Mouse (Mus musculus) liver, embryonic 11.5 days (tissue): ENCODE data around the gene Plcd3. TPM values are rescaled to one million over a fixed set of nuclear protein-coding genes. Genes with fewer than 3 reads are reported as not detected.

ENCODE experiments used
- ATAC-seq: fragments of 200-750 bp; cut with Nextera tagmentation; replicated peaks from 2 replicates; pipeline ENCODE4 v1.8.0; 2017; ENCODE audit warnings: moderate number of reproducible peaks, mild to moderate bottlenecking, moderate TSS enrichment, moderate library complexity; ENCODE audit not compliant: low FRiP score
- DNase-seq: peaks from one replicate; pipeline ENCODE4 v3.0.0-alpha.2; 2017; ENCODE audit warnings: low spot score
- H3K27ac ChIP-seq: fragments of 300-500 bp; sonication (generic); 2 replicates; pipeline ENCODE4 v1.5.1; 2014; ENCODE audit warnings: mild to moderate bottlenecking, low read depth, low read length, control low read depth
- H3K27me3 ChIP-seq: fragments of 300-500 bp; sonication (generic); replicated peaks from 2 replicates; pipeline ENCODE4 v1.6.1; 2014; ENCODE audit warnings: low read length, mixed read lengths; ENCODE audit not compliant: control insufficient read depth, insufficient read depth
- H3K36me3 ChIP-seq: fragments of 300-500 bp; sonication (generic); 2 replicates; pipeline ENCODE4 v1.6.1; 2014; ENCODE audit warnings: mild to moderate bottlenecking, low read length, moderate library complexity, mixed read lengths; ENCODE audit not compliant: control insufficient read depth, insufficient read depth
- H3K4me1 ChIP-seq: fragments of 300-500 bp; sonication (generic); replicated peaks from 2 replicates; pipeline ENCODE4 v1.6.1; 2014; ENCODE audit warnings: low read length, mixed read lengths; ENCODE audit not compliant: control insufficient read depth, insufficient read depth
- H3K4me2 ChIP-seq: fragments of 300-500 bp; sonication (generic); 2 replicates; pipeline ENCODE4 v1.6.1; 2014; ENCODE audit warnings: mild to moderate bottlenecking, control low read depth, moderate library complexity
- H3K4me3 ChIP-seq: fragments of 300-500 bp; sonication (generic); 2 replicates; pipeline ENCODE4 v1.5.1; 2014; ENCODE audit warnings: low read depth, low read length, control low read depth
- H3K9ac ChIP-seq: fragments of 300-500 bp; sonication (generic); 2 replicates; pipeline ENCODE4 v1.6.1; 2014; ENCODE audit warnings: low read depth, low read length, control low read depth
- H3K9me3 ChIP-seq: fragments of 300-500 bp; sonication (generic); 2 replicates; pipeline ENCODE4 v1.6.1; 2016; ENCODE audit warnings: low read length, inconsistent platforms, mixed read lengths; ENCODE audit not compliant: control insufficient read depth
- WGBS: fragments of 180-500 bp; shearing (Covaris S2); extraction: QIAGEN DNeasy Blood & Tissue Kit; methylation state at CpG from one replicate; pipeline ENCODE4 v1.1.7; 2014; 5-methylcytosine and 5-hydroxymethylcytosine counted together
- polyA plus RNA-seq: library from polyadenylated mRNA; unstranded; fragments of >200 nt; fragmentation: Nextera tagmentation; extraction: Ambion mirVana; gene quantifications from 2 replicates; pipeline ENCODE4 v1.2.1, GENCODE M21; 2014

Plcd3 gene
- polyA plus RNA-seq, 1 experiment from 2014 or later = 1.1 TPM

DNA sequence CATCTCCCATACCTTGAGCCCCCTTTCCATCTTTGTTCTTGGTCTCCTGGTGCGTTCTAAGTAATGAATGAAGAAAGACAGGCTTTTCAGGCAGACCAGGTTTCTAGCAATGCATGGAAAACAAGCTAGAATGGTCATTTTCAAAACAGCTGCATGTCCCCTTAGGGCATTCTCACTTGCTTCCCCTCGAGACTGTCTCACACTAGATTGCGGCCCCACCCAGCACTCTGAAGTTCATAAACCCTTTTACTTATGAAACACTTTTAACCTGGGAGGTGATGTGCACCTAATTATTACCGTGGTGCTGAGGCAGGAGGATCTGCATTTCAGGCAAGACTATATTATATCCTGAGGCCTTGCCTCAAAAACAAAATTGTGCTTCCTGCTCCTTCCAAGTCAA, 12.3 kb upstream of the Plcd3 start:
- Histone ChIP-seq H3K27ac (no peak overlapping the region), H3K4me1 (peaks cover 29% of the 10 kb centered on the region), H3K4me3 (no peak overlapping the region), H3K27me3 (peaks cover 2% of the 10 kb centered on the region; the same call in 1 of the 2 replicates), H3K9me3 (no peaks in the 10 kb centered on the region), H3K9ac (no peak overlapping the region), H3K36me3 (no peaks in the 10 kb centered on the region), H3K4me2 (no peak overlapping the region)
- 81% methylated on average over 4 of the region's 4 CpGs for WGBS
- DNase-seq (no peak), ATAC-seq (no peak)

DNA sequence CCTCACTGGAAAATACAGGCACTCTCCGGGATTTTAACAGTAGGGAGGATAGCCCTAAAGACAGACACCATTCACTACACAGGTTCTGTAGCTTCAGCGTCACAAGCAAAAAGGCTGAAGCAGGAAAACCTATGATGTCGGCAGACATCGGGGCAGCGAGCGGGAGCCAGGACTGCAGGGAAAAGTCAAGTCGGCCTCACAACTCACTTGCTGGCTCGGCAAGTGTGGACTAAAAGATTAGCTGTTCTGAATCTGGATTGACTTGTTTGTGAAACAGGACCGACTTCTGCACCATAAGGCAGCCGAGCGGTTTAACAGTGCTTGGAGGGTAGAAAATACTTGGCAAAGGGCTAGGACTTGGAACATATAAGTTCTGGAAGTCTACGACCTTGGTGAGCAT, 11.5 kb upstream of the Plcd3 start:
- no peak overlapping the region for H3K4me3 ChIP-seq
- H3K4me1 ChIP-seq = peaks cover 22% of the 10 kb centered on the region
- no peak overlapping the region for H3K4me2 ChIP-seq
- H3K9me3 ChIP-seq = no peaks in the 10 kb centered on the region
- H3K27ac ChIP-seq = no peak overlapping the region
- WGBS = 58% methylated on average over 12 of the region's 12 CpGs
- ATAC-seq (no peak), DNase-seq (no peak)
- no peaks in the 10 kb centered on the region for H3K36me3 ChIP-seq
- H3K9ac ChIP-seq = no peak overlapping the region
- peaks cover 2% of the 10 kb centered on the region; the same call in 1 of the 2 replicates for H3K27me3 ChIP-seq

DNA sequence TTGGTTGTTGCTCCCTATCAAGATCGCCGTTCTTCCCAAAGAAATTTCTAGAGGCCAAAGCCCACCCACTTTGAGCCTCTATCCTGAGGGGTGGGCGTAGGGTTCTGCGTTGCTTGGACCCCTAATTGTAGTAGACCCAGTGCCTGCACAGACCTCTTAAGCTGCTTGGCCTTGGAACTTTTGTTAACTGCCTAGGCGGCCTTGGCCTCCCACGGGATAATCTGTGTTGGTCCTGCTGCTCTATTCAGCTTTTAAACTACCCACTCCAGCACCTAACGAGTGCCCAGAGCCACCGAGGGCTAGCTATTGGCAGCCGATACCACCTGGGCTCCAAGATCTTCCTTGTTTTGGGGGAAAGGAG, 11.1 kb upstream of the Plcd3 start:
- H3K9ac ChIP-seq = peak overlapping the region; percentile 23; the same call in 1 of the 2 replicates
- no peaks in the 10 kb centered on the region for H3K36me3 ChIP-seq
- 38% methylated on average over 9 of the region's 9 CpGs for WGBS
- H3K9me3 ChIP-seq = no peaks in the 10 kb centered on the region
- peaks cover 19% of the 10 kb centered on the region for H3K4me1 ChIP-seq
- ATAC-seq (no peak), DNase-seq (no peak)
- no peak overlapping the region for H3K27ac ChIP-seq
- H3K27me3 ChIP-seq = peaks cover 2% of the 10 kb centered on the region; the same call in 1 of the 2 replicates
- peak overlapping the region; percentile 35 for H3K4me3 ChIP-seq
- peak overlapping the region; percentile 70 for H3K4me2 ChIP-seq

DNA sequence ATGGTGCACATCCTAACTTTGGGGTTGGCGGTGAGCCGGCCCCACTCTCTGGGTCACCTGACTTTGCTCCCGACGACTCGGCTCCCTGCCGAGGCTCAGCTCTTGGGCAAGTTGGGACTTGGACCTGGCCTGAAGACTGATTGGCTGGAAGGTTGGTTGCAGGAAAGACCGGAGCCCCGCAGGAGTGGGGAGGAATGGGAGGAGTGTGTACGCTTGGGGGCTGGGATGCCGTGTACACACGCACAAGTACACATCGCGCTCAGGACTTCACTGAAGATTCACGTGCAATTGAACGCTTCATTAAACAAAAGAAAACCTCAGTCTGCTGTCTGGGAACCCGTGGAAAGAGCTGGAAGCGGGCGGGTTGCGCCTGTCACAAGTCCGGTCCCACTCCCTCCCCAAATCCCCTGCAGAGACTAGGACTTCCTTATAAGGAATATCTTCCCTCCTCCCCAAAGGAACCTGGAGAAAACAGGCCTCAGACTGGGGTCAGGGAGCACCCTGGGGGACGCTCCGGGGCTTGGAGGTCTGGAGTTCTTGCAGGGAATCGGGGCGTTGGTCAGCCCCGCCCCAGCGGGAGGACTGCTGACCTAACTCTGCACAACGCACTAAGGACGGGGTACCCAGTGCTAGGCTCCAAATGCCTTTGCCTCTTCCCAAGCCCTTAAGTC, 10.6 kb upstream of the Plcd3 start:
- Histone ChIP-seq H3K4me1 (peaks cover 16% of the 10 kb centered on the region), H3K36me3 (no peaks in the 10 kb centered on the region), H3K9me3 (no peaks in the 10 kb centered on the region), H3K27ac (no peak overlapping the region), H3K4me2 (peak overlapping the region; percentile 70), H3K27me3 (peaks cover 2% of the 10 kb centered on the region; the same call in 1 of the 2 replicates), H3K4me3 (peak overlapping the region; percentile 35), H3K9ac (peak overlapping the region; percentile 52)
- WGBS = 6% methylated on average over 28 of the region's 28 CpGs
- DNase-seq (peak; percentile 51), ATAC-seq (no peak)

DNA sequence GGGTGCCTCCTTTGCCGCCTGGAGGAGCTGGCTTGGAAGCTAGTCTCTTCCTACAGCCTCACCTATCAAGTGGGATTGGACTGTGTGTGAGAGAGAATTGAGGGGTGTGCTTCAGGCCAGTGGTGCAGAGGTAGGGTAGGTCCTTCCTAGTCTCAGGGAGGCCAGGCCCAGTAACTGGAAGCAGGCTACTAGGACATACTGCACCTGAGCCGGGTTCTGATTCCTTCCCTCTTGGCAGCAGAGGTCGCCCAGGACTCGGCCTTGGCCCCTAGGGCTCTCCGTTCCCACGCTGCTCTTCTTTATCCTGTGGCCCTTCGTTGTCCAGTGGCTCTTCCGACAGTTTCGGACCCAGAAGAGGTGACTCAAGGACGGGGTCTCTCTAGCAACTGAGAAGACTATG, 9.8 kb upstream of the Plcd3 start:
- ATAC-seq (no peak), DNase-seq (peak; percentile 29)
- Histone ChIP-seq H3K4me3 (peak overlapping the region; percentile 35; the same call in 1 of the 2 replicates), H3K27me3 (peaks cover 2% of the 10 kb centered on the region; the same call in 1 of the 2 replicates), H3K4me2 (peak overlapping the region; percentile 70), H3K4me1 (peaks cover 20% of the 10 kb centered on the region), H3K9ac (peak overlapping the region; percentile 52; the same call in 1 of the 2 replicates), H3K9me3 (no peaks in the 10 kb centered on the region), H3K27ac (no peak overlapping the region), H3K36me3 (no peaks in the 10 kb centered on the region)
- WGBS = 34% methylated on average over 10 of the region's 10 CpGs

DNA sequence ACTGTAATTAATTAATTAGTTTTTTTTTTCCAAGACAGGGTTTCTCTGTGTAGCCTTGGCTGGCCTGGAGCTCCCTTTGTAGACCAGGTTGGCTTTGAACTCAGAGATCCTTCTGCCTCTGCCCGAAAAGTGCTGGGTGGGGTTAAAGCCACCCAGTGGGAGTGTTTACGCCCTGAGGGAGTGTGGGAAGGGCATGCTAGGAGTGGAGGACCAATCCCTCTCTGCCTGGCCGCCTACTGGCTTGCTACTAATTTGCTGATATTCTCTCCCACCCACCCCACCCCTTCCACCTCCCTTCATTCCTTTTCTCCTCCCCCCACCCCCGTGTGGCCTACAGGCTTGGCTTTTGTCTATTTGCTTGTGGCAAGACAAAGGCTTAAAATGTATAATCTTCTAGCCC, 4.9 kb upstream of the Plcd3 start:
- DNase-seq (no peak), ATAC-seq (peak; percentile 35; the same call in 1 of the 2 replicates)
- Histone ChIP-seq H3K4me3 (no peak overlapping the region), H3K27ac (peak overlapping the region; percentile 9; the same call in 1 of the 2 replicates), H3K9me3 (no peaks in the 10 kb centered on the region), H3K9ac (no peak overlapping the region), H3K36me3 (no peaks in the 10 kb centered on the region), H3K4me1 (peaks cover 49% of the 10 kb centered on the region), H3K4me2 (no peak overlapping the region; the same call in 1 of the 2 replicates), H3K27me3 (peaks cover 11% of the 10 kb centered on the region)
- 57% methylated on average over 4 of the region's 4 CpGs for WGBS

DNA sequence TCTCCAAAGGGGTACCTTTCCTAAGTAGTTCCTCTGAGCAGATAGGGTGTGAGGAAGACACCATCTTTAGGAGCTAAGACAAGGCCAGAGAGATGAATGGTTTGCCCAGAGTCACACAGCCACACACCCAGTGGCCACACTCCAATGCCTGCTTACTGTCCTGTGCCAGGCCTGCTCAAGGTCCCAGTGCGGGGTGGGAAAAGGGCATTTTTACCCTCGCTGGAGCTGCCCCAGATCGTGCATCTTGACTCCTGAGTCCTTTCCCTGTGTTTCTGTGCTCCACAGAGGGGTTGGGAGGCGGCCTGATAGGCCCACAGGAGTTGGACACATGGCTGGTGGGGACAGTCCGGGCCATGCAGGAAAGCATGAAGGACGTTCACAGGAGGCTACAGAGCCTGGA, 4.4 kb upstream of the Plcd3 start:
- no peak for DNase-seq
- Histone ChIP-seq H3K9me3 (no peaks in the 10 kb centered on the region), H3K9ac (0 out of 2 replicates have a peak overlapping the region, but pooled peaks have one; percentile 76), H3K4me3 (no peak overlapping the region), H3K27ac (peak overlapping the region; percentile 55), H3K27me3 (peaks cover 14% of the 10 kb centered on the region), H3K4me2 (peak overlapping the region; percentile 17; the same call in 1 of the 2 replicates), H3K36me3 (no peaks in the 10 kb centered on the region), H3K4me1 (peaks cover 47% of the 10 kb centered on the region)
- ATAC-seq = no peak
- WGBS = 83% methylated on average over 6 of the region's 6 CpGs

DNA sequence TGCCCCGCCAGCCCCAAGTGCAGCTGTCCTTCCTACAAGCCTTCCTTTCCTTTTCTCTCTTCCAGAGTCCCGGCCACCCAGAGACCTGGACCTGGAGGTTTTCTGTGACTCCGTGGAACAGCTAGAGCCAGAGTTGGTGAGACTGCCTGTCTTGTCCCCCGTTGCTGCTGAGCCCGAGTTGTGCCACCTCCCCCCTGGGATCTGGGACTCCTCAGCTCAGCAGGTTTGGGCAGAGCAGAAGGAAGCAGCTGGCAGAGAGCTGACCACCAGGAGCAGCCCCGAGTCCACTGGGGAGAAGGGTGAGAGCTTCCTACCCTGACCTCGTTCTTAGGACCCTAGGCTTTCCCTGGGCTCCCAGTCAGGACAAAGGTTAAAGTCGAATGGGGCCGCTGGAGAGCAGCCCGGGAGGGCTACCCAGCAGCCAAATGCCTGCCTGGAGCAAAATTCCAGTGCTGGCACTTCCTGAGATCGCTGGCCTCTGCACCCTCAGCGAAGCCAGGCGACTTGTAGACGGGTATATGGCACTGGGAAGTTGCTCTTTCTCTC, 3.8 kb upstream of the Plcd3 start:
- ATAC-seq (no peak), DNase-seq (peak; percentile 34)
- Histone ChIP-seq H3K4me3 (peak overlapping the region; percentile 70; the same call in 1 of the 2 replicates), H3K9ac (peak overlapping the region; percentile 76), H3K4me2 (peak overlapping the region; percentile 96), H3K9me3 (no peaks in the 10 kb centered on the region), H3K36me3 (no peaks in the 10 kb centered on the region), H3K4me1 (peaks cover 47% of the 10 kb centered on the region), H3K27ac (peak overlapping the region; percentile 69), H3K27me3 (peaks cover 20% of the 10 kb centered on the region)
- 61% methylated on average over 14 of the region's 14 CpGs for WGBS
